Mouse (Mus musculus) A20 (cell line): ENCODE measurements around the gene Snx22.

Experiments
- DNase-seq: peaks from one replicate; pipeline ENCODE4 v3.0.0-alpha.2; 2011; ENCODE audit warnings: low read depth, low spot score

Snx22 gene

DNA sequence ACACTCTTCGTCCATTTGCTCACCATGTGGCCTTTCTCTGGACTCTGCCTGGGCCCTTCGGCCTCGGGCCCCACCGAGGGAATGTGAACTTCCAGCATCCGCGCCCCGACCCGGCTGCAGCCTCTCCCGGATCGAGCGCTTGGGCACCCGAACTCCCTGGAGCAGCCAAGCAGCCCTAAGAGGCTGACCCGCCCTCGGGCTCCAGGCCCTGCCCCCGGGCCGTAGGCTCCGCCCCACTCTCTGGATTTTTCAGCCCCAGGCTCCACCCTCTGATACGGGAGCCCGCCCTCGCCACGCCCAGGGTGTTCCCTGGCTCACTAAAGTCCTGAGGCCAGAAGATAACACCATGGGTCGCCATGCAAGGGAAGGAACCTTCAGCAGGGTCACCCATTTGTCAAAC is at the start of gene Snx22:
Snx22 (minus strand) TSS at position 137 of the 400 bp plus-strand sequence.
- DNase-seq: peak; percentile 89

DNA sequence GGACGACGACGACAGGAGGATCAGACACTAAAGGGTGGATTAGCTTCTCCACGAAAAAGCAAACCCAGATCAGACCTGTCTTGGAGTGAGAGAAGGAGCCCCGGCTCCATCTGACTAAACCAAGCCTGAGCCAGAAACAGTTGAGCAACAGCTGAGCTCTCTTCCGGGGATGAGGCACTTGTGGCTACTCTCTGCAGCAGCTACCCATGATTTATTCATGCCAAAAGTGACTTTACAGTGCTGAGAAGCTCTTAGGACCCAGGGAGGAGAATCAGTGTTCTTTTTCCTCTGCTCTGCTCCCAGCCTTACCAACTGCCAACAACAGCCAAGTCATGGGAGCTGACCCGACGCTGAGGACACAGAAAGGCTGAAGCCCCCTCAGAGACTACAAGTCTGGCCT is 47.4 kb upstream of the Snx22 start:
- no peak for DNase-seq

DNA sequence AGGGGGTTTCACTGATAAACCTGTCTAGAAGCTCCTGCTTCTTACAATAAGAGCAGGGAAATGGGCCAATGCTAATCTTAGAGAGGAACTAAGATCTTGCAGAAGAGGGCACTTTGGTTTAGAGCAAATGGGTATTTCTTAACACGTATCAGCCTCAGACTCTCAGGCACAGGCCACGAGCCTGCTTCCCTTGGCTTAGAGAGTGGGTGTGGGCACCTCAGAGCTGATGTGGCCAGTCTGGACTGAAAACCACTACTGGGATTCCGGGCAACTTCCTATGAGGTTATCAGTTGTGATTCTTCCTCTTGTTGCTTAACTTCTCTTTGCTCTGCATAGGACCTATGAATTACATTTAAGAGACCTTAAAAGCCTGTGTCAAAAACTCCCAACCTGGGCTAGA is 44.8 kb upstream of the Snx22 start:
- DNase-seq: no peak

- DNase-seq: no peak
Measured at GRCm38 (mm10) chr9:66110611-66111379, 41.3 kb upstream of the Snx22 start.

DNA sequence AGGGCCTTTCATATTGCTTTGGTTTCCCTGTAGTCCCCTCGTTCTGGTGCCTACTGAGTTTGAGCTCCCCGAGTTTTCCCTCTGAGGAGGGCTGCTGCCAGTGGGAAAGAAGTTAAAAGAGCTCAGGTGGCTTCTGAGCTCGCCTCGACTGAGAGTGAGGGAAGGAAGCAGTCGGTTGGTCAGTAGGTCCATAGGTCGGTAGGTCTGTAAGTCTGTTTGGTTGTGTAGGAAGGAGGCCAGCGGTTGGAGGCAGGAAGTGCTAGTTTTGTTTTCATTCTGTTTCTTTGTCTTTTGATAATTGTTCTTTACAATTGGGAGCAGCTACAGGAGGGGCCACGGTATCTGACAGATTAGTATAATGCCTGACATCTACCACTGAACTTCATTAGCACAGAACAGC is 40.6 kb upstream of the Snx22 start:
- DNase-seq: no peak

DNA sequence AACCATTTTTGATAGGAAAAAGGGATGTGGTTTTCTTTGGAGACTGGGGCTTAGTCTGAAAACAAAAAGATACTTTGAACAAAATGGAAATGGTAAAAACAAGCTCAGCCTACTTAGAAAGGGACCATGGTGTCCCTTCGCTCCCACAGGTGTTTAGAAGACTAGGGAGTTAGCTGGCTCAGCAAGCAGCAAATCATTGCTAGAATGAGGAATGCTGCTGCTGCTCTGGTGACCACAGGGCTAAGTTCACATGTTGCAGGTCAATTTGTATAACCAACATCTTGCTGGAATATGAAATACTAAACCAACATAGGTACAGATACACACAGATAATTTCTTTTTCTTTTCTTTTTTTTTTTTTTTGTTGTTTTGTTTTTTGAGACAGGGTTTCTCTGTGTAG is 40.1 kb upstream of the Snx22 start:
- no peak for DNase-seq

- DNase-seq: no peak
Measured at GRCm38 (mm10) chr9:66105168-66105567, 35.6 kb upstream of the Snx22 start.

DNA sequence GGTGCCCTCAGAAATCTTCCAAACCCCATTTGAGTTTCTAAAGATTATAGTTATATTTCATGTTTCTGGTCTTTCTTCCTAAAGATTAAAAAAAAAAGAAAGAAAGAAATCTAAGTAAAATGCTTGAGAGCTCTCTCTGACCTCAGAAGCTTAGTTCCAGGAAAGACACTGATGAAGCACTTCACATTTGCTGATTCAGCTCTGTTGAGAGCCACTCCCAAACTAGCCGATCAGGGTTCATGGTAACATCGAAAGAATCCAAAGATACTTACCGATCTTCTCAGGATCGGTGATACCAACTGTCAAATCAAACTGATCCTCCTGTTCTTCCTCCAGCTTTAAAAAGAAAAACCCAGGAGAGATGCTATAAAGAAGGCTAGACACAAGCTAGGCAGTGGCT is 35.1 kb upstream of the Snx22 start:
- DNase-seq: no peak

DNA sequence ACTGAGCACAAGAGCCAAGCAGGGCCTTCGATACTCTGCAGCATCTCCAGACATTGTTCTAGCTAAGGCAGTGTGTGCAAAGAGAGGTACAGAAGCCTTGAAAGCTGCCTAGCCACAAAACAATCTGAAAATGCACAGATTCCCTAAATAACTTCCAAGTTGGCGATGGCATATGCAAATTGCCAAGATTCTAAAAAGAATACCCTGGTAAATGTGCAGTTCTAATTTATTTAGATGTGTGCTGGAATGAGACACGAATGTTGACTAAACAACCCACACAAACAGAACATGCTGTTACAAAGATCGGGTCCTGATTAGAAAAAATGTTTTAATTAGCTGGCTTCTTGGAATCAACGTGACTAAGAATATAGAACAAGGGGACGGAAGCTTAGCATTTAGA is 33.1 kb upstream of the Snx22 start:
- DNase-seq: no peak

DNA sequence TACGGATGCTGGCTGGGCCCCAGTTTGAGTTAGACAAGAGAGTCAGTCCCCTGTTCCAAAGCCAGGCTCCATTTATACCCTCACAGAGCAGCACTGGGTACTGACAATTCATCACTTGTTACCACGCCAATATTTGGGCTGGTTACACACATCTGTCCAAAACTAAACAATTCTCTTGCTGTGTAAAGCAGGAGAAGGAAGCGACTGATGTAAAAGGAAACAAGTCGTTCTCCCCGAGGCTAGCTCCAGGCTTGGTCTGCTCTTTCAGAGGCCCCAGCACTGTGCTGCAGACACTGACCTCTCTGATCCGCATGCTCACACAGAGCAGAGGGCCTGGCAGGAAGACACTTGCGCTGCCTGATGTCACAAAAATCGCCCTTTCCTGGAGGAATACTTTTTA is 32.1 kb upstream of the Snx22 start:
- no peak for DNase-seq

DNA sequence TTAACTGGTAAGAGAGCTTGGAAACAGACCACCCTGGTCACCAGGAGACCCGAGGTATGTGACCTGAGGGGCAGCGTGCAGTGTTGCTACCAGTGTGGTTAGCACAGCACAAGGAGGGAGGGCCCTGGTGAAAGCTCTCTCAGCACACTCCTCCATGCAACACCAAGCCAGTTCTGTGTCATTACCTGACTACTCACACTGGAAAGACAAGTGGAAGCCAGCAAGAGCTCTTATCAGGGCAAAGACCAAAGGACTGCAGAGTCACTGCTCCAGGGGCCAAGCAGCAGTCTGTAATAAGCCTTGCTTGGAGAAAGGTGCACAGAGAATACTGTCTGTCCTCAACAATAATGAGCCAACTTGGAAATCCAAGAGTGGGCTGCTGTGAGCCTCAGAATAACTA is 23.1 kb upstream of the Snx22 start:
- DNase-seq: no peak

- no peak for DNase-seq
Measured at GRCm38 (mm10) chr9:66091327-66092231, 22.1 kb upstream of the Snx22 start.

DNA sequence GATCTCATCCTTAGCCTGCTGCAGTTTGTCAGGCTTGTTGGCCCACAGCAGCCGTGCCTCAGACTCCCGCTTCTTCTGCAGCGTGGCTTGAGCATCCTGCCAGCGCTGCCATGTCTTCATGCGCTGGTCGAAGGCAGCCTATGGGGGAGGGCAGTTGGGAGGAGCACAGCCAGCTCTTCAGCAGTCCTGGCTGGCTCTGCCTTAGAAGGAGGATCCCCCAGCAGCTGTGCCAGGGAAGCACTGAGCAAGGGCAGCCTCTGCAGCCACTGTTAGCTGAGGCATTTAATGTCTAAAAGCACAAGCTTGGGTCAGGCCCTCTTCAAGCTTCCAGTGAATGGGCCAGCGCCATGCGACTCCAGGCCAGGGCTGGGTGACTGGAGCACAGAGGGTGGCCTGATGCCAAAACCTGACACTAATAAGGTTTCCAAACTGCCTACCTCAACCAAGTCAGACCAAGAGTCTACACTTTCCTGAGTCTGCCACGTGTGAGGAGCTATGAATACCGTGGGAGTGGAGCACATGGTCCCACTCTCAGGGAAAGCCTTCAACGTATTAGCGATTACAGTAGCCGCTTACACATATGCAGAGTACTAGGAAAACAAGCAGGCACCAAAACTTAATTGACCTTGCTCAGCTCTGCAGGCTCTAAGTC is 21.2 kb upstream of the Snx22 start:
- no peak for DNase-seq

- DNase-seq: peak; percentile 51
Measured at GRCm38 (mm10) chr9:66088411-66088810, 18.9 kb upstream of the Snx22 start.

DNA sequence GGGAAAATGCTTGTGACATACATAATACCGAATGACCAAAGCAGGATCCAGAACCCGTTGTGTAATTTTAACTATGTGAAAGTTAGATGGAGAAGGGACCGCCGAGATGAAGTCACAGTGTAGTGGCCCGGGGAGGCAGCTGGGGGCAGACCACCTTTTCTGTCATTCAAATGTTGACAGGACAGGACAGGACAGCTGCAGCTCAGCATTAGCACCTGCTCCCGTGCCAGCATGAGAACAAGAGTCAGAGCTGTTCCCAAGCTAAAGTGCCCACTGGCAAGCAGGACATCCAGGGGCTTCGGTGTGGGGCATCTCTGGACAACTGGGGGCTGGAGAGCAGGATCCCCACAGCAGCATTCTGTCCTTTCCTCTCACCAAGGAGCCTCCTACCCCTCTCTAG is 17.5 kb upstream of the Snx22 start:
- DNase-seq: no peak

DNA sequence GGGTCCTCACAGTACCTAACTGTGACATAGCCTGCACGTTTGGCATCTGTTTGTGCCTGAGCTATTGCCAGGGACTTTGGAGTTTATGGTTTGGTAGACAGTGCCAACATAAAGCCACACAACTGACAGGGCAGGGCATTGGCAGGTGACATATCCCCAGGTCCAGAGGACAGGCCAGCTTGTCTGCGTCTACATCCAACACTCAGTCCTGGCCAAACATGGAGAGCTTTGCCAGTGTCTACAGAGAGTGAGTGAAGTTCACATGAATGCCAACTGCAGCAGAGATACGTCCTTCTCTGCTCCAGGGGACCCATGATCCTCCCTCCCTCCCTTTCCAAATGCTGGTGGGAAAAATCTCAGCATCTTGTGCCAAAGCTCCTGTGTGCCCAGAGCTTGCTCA is 14.7 kb upstream of the Snx22 start:
- DNase-seq: no peak

DNA sequence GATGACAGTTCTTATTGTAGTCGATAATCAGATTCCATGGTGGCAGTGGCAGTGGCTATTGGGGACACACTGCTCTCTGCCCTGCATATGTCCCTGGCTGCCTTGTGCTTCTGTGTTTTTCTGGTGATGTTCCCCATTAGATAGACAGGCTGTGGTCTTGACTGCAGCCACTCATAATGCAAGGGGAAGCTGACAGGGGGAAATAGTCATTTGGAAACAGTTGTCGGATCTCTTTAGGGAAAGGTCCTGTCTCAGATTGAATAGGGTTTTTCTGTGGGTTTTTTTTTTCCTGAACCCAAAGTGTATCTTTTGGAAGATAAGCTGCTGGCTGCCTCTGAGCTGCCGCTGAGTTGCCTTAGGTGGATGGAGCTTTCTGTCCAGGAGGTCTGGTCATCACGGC is 12.5 kb upstream of the Snx22 start:
- peak; percentile 88 for DNase-seq

GRCm38 (mm10) chr9:66080804-66081459 is 11.4 kb upstream of the Snx22 start:
- DNase-seq: no peak

DNA sequence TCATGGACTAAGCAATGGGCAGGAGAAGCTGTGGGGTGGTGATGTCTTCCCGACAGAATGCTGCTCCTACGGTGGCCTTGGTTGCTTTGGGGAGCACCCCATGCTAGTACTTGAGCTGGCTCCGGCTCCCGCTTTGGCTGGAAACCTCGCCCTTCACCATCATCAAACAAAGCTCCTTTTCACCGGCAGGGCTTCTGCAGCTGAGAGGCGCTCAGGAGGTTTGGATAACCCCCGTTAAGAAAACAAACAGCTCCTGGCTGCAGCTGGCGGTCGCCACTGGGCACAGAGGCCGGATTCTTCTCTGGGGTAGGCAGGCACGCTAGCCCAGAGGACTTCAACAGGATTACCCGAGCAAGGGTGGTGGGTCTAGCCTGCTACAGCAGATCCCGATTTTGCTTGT is 9.0 kb upstream of the Snx22 start:
- no peak for DNase-seq

GRCm38 (mm10) chr9:66078072-66078471 is 8.6 kb upstream of the Snx22 start:
- no peak for DNase-seq

- peak; percentile 75 for DNase-seq
Measured at GRCm38 (mm10) chr9:66072754-66073153, 3.2 kb upstream of the Snx22 start.

GRCm38 (mm10) chr9:66070151-66070550 is 632 bp upstream of the Snx22 start:
- no peak for DNase-seq
